Mouse (Mus musculus) thymus, adult 2 months (tissue): ENCODE results near the gene Spata16.

Experiments used
- CTCF ChIP-seq: fragments of 200-500 bp; IDR thresholded peaks from 2 replicates; pipeline ENCODE4 v1.5.1; 2012; ENCODE audit warnings: mild to moderate bottlenecking, control low read depth, low read length, moderate library complexity, borderline replicate concordance; ENCODE audit not compliant: control insufficient read depth, poor library complexity, insufficient read depth; ENCODE audit errors: extremely low read depth
- POLR2A ChIP-seq: fragments of 200-500 bp; IDR thresholded peaks from 2 replicates; pipeline ENCODE4 v1.6.1; 2012; ENCODE audit warnings: mild to moderate bottlenecking, low read length, control low read depth, moderate library complexity; ENCODE audit not compliant: control insufficient read depth, poor library complexity, insufficient read depth; ENCODE audit errors: extremely low read depth

GRCm38 (mm10) chr3:26604861-26605260 is 32.6 kb upstream of the Spata16 start:
- TF ChIP-seq CTCF (no peak), POLR2A (no peak)
